Mouse (Mus musculus): Measurements from ENCODE around the gene Ick.

The Ick gene

DNA sequence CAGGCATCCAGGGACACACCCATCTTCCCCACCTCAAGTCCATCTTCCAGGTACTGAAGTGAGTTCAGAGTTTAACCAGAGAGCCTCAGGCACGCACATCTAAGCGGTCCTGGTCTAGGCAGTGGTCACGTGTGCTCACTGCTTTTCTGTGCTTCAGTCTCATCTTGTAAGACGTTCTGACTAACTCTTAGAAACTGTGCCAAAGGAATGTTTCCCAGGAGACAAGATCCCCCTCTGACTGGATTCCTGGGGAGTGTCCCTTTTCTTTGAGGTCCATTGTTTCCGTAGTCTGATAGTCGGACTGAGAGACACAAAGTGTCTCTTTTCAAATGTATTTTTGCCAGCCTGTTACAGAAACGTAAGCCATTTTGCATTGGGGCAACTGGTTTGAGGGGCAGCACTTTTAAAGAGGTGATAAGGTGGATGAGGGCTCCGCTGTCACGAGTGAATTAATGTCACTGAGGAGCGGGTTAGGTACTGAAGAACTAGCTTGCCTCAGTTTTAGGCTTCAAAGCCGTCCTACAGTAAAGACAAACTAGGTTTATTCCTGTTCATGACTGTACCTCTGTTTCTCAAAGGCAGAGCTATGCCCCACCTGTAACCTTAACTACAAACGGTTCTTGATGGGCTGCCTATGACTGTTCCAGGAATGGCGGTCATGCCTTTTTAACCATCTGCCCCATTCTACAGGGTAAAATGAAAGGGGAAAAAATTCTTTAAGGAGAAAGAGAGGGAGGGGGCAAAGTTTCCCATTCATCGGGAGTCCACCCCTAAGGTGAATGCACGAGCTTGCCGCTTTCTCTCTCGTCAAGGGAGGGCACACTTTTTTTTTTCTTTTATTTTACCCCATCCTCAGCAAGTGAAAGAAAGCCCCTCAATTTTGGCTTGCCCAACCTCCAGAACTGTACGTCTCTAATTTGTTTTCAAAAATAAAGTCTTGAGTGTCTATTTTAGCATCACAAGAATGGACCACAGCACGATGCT, 82.0 kb downstream of the Ick start:
- WGBS: 3% methylated on average over 19 of the region's 19 CpGs

DNA sequence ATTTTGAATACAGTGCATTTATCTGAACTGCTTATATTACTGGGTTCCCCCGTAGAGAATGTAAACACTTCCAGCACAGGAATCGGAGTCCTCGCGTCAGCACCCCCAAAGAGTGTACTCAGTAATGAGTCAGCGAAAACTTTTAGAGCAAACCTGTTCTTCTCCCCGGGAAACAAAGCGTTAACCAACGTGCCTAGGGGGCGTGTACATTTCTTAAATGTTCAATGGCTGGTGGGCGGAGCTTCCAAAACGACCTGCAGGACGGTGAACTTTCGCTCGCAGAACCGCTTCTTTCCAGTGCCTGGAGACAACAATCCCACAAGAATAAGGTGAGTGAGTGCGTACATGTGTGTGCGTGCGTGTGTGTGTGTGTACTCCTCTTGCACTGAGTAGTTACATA, 82.7 kb downstream of the Ick start:
- 3% methylated on average over 18 of the region's 18 CpGs for WGBS

DNA sequence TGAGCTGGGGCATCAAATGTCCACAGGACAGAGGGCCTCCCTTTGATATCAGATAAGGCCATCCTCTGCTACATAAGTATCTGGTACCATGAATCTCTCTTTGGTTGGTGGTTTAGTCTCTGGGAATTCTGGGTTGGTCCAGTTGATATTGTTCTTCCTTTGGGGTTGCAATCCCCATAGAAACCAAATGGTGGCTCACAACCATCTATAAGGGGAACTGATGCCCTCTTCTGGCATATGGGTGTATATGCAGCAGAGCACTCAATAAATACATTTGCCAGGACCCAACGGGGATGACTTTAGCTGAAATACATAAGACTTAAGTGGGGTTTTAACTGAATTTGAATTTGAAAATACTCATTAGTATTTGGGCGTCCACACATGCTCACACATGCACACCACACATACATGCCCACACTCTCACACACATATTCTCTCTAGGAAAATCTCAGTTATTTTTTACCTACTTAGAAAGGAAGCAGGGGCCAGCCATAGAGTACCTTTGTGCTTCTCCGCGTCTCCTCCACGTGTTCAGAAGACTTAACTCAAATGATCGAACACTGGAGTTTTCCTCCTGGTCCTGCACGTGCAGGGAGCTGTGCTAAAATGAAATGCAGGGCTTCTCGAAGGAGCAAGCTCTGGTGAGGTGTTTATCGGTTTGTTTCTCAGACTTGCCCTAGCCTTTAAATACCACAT, 85.1 kb downstream of the Ick start:
- 35% methylated on average over 9 of the region's 9 CpGs for WGBS

DNA sequence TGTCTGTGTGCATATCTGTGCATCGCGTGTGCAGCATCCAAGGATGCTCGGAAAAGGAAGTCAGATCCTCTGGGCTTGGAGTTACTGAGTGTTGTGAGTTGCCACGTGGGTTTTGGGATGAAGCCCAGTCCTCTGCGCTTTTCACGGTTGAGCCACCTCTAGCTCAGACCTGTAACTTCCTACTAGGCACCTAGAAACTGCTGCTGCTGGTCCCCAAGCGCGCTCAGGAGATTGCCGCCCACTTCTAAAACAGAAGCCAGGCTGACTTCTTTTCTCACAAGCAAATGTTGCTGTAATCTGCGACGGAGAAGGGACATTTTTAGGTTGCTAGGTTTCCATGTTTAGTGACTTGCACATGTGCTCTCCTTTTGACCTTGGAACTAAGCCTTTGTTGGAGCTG, 86.0 kb downstream of the Ick start:
- 41% methylated on average over 11 of the region's 11 CpGs for WGBS

DNA sequence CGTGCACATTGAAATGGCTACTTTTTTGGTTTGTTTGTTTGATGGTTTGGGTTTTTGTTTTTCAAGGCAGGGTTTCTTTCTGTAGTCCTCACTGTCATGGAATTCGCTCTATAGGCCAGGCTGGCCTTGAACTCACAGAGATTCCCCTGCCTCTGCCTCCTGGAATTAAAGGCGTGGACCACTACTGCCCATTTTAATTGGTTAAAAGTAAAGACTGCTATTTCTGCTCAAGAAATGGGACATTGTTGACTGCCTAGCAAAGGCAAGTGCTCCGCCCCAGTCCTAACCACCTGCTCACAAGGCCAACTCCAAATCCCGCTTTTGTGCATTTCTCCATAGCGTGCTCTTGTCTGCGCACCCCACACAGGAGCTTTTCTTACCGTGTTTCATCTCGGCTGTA, 88.8 kb downstream of the Ick start:
- 96% methylated on average over 9 of the region's 9 CpGs for WGBS

DNA sequence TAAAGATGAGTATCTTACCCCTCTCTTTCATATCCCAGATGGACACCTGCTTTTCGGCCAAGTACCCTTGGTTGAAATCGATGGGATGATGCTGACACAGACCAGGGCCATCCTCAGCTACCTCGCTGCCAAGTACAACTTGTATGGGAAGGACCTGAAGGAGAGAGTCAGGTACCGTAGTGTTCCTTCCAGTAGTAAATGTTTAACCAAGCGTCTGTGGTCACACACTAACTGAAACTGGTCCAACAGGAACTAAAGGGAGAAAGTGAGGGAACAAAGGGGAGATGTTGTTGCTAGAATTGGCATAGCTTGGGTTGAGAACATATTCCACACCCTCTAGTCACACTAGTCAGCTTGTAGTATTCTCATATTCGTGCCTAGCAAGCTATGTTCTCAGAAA, 95.2 kb downstream of the Ick start:
- 89% methylated on average over 6 of the region's 6 CpGs for WGBS

DNA sequence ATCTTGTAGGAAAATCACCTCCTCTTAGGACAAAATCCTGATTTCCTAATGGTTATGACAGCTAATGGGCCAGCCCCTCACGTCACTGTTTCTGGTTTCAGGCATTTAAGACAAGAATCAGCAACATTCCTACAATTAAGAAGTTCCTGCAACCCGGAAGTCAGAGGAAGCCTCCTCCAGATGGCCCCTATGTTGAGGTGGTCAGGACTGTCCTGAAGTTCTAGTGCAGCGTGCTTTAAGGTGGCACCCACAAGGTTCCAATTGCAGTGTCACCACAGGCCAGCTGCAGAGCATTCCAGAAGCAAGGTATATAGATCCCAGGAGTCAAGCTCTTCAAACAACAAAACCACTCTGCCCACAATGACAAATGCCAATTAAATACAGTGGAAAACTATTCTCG, 100.0 kb downstream of the Ick start:
- 76% methylated on average over 4 of the region's 4 CpGs for WGBS

DNA sequence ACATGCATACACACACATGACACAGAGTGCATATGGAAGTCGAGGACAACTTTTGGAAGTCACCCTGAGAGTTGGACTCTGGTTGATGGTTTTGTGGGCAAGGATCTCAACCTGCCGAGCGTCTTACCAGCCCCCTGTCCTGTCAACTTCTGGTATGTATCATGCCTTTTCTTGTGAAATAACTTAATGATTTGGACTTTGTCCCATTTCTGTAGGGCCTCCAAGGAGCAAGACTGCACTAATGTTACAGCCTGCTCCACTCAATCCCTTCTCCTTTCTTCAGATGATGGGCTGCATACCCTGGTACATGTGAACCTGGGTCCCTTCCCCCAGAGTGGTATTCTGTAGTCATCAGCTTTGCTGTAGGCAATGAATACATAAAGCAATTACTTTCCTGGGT, 101.1 kb downstream of the Ick start:
- WGBS: 94% methylated on average over 3 of the region's 3 CpGs

DNA sequence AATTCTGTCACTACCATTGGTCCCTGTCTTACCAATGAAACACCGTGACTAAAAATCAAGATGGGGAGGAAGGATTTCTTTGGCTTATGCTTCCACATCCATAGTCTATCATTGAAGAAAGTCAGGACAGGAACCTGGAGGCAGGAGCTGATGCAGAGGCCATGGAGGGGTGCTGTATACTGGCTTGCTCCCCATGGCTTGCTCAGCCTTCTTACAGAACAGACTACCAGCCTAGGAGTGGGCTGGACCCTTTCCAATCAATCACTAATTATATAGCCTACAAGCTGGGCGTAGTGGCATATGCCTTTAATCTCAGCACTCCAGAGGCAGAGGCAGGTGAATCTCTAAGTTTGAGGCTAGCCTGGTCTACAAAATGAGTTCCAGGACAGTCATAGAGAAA, 101.8 kb downstream of the Ick start:
- 93% methylated on average over 2 of the region's 2 CpGs for WGBS

DNA sequence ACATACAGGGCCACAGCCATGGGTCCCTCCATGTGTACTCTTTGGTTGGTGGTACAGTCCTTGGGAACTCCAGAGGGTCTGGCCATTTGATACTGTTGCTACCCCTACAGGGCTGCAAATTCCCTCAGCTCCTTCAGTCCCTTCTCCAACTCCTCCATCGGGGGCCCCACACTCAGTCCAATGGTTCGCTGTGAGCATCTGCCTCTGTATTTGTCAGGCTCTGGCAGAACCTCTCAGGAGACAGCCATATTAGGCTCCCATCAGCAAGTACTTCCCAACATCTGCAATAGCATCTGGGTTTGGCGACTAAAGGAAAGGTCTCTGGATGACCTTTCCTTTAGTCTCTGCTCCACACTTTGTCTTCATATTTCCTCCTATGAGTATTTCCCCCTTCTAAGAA, 102.5 kb downstream of the Ick start:
- WGBS: 95% methylated on average over 3 of the region's 3 CpGs

DNA sequence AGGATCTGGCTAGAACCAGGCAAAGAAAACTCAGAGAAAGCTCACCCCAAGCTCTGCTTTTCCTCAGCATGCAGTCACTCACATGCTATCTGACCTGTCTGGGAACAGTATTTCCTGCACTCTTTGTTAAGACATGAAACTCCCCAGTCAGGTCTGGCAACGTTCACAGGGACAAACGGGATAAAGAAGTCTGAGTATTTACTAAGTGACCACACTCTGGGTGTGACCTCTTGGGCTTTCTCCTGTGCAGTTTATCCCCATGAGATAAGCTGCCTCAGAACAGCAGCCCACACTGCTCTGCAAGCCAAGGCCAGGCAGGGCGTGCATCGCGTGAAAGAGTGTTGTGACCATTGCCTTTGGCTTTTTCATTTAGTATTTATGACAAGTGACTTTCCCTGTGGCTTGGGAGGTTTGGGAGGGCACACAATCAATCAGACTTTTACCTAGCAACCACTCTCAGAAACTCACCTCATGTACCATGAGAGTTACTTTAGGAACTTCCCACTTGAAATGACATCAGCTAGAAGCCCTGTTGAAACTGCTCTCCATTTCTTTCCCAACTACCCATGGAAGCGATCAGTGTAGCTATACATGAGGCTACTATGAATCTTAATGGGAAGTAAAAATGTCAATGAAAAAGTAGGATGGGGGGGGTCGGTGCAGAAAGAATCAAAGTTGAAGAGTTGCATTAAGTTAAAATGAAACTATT, 103.5 kb downstream of the Ick start:
- WGBS: 80% methylated on average over 7 of the region's 7 CpGs

DNA sequence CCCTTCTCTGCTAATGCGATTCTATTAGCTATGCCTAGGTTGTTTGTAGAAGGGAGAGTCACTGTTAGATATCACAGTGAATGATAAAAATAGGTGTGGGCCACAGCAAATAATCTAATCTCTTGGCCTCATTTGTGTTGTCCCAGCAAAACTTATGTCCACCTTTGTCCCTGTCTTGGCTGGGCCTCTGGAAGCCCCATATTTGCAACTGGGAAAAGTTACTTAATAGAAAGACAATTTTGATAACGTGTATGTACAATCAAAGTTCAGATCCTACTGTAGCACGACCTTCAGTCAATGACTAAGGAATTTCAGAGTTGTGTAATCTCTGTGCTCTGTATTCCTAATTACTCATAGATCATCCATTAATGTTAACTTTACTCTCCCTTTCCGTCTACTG, 108.1 kb downstream of the Ick start:
- WGBS: 88% methylated on average over 4 of the region's 4 CpGs

All from cerebral cortex, adult 2 months (tissue).